Mouse (Mus musculus): ENCODE results near the gene Bola1.
"Not testable (repeated sequence)": the region's sequence is repeated elsewhere in the genome, so short reads cannot be mapped to it uniquely, and the experiment has no call there.

Gene Bola1

DNA sequence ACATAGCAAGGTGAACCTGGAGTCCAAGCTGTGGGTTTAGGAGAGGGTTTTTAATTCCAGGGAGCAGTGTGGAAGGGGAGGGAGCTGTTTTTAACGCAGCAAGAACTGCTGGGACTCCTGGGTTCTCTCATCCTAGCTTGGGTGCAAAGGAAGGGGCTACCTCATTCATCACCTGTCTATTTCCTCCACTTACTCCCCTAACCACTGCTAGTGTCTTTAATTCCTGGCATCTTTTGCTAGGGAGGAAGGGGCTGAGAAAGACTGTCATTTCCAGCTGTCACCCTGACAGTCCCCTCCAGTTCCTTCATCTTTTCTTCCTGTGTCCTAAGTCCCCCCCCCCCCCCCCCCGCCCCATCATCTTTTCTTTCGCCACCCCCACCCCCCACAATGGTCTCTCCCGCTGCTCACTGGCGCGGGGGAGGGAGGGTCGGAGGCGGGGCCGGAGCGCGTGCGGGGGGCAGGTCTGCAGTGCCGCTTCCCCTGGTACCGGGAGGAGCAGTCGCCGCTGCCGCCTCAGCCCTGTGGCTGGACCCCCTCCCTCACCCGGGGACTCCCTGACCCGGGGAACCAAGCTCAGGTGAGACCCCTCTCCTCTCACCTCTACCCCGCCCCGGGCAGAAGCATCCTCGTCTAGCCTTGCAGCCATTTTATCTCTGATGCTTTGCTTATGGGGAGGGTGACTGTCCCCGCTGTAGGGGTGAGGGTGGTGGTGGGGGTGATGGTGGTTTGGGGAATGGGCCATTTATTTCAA, 38.6 kb downstream of the Bola1 start, which contains the start of gene Sv2a:
Gene Sv2a, plus strand, starts transcription at position 425 of the 751 bp plus-strand sequence.
- peak; percentile 70 for DNase-seq (ENCODE audit: low spot score)

- DNase-seq (ENCODE audit: low spot score) = no peak
Observed at GRCm38 (mm10) chr3:96179531-96179930, 40.0 kb downstream of the Bola1 start.

GRCm38 (mm10) chr3:96178902-96179301, 40.6 kb downstream of the Bola1 start:
- no peak for DNase-seq (ENCODE audit: low spot score)

- no peak for DNase-seq (ENCODE audit: low spot score)
Observed at GRCm38 (mm10) chr3:96178427-96178826, 41.1 kb downstream of the Bola1 start.

GRCm38 (mm10) chr3:96175251-96175650, 44.3 kb downstream of the Bola1 start:
- DNase-seq (ENCODE audit: low spot score) = no peak

GRCm38 (mm10) chr3:96174042-96174441, 45.5 kb downstream of the Bola1 start:
- not testable (repeated sequence) for DNase-seq (ENCODE audit: low spot score)

GRCm38 (mm10) chr3:96173185-96173584, 46.3 kb downstream of the Bola1 start:
- DNase-seq (ENCODE audit: low spot score) = no peak

DNA sequence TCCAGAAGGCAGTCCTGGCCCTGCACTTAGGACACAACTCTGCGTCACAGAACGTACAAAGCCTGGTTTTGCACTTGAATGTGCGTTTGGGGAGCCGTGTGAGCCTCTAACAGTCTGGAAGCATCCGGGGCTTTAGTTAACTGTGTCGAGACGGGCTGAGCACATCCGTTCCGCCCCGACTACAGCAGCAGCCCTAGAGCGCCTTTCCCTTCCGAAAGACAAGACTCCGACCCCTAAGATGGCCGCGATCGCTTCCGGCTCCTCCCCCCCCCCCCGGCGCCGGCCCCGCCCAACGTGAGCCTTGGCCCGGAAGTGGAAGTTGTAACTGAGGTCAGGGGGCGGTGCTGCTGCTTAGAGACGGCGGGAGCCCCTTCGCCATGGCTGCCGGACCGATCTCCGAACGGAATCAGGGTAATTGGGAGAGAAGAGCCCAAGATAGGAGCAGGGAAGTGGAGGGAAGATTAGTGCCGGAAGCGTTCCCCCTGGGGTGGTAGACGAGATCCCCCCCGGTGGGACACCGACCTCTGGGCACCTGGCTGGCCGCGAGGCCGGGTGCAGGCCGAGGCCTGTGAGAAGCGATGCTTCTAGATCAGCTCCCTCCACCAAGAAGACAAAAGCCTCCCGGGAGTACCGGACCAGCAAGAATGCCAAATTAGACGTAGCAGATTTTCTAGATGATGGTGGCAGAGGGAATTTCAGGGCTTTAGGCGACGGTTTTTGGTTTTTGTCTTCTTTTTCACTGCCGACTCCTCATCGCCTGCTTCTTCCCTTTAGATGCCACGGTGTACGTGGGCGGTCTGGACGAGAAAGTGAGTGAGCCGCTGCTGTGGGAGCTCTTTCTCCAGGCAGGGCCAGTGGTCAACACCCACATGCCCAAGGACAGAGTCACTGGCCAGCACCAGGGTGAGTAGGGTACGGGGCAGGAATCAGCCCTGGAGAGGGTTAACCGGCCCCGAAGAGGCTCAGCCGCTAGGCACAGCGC, 47.0 kb downstream of the Bola1 start, which contains the start of gene Sf3b4:
Gene Sf3b4, plus strand, starts transcription at position 136 of the 982 bp plus-strand sequence.
- peak; percentile 82 for DNase-seq (ENCODE audit: low spot score)

DNA sequence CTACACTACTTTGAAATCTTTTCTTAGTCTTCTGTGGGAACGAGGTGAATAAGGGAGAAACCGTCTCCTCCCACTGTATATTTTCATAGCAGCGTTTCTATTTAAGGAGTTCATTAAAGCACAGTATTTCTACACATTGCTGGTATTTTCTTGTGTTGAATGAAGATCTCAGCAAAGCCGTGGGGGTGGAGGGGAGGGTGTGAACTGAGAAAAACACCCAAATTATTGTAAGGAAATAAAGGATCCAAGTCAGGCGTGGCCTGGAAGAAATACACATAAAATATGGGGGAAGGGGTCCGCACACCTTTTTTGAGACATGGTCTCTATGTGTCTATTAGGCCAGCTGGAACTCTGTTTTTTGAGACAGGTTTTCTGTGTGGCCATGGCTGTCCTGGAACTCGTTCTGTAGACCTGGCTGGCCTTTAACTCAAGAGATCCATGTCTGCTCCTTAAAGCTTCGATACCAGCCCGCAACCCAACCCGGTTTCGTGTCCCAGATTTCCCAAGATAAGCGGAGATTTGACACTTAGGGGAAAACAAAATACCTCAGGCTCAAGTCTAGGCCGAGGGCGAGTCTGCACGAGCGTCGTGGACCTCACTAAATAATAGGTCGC, 47.8 kb downstream of the Bola1 start:
- DNase-seq (ENCODE audit: low spot score) = no peak

- no peak for DNase-seq (ENCODE audit: low spot score)
Observed at GRCm38 (mm10) chr3:96170976-96171545, 48.4 kb downstream of the Bola1 start.

DNA sequence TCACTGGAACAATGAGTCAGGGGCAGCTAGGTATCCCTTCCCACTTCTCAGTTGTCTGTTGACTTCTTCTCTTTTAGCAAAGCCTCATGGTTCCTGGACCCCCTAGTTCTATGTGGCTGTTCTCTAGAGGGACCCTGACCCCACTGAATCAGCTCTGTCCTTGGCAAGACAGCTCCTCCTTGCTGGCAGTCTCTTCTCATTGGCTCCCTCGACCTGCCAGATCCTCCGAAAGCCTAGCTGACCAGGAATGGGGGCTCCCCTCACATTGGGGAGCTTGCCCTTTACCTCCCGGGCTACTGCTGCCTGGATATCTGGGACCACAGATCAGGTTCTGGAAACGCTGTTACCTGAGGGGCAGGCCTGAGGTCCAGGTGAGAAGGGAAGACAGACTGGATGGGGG, 49.2 kb downstream of the Bola1 start:
- DNase-seq (ENCODE audit: low spot score) = no peak

DNA sequence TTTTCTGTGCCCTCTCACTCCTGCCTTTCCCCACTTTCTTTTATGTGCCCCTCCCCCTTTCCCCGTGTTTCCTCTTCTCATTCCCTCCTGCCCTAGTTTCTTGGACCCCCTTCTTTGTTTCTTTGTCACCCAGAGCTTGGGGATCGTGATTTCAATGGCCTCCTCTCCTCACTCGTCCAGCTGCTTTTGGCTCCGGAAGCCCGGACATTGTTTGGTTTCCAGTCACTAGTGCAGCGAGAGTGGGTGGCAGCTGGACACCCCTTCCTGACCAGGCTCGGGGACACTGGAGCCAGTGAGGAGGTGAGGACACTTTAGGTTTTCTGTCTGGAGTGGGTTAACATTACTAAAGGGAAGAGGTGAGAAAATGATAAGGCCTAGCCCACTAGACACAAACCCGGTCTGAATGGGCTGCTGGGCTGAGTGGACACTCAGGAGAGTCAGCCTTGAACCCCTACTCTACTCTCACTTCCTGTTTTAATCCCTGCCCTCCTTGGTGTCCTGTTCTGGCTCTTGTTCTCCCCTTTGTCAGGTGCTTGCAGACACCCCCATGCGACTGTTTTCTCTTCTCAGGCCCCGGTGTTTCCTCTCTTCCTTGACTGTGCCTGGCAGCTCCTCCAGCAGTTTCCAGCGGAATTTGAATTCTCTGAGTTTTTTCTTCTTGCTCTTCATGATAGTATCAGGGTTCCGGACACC, 50.9 kb downstream of the Bola1 start:
- DNase-seq (ENCODE audit: low spot score) = no peak

DNA sequence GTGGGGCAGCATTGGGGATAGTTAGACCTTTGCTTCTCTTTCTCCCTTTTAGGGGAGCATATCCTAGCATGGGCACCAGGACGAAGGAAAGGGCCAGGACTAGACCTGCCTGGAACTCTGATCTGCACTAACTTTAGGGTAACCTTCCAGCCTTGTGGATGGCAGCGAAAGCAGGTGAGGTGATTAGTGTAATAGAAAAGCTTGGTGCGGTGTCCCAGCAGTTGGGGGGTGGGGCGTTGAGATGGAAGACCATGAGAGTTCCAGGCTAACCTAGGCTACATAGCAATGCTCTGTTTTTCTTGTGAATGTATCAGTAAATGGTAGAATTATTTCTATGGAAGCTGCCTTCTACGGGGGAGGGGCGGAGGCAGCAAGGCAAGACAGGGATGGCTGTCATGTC, 56.5 kb downstream of the Bola1 start:
- no peak for DNase-seq (ENCODE audit: low spot score)

DNA sequence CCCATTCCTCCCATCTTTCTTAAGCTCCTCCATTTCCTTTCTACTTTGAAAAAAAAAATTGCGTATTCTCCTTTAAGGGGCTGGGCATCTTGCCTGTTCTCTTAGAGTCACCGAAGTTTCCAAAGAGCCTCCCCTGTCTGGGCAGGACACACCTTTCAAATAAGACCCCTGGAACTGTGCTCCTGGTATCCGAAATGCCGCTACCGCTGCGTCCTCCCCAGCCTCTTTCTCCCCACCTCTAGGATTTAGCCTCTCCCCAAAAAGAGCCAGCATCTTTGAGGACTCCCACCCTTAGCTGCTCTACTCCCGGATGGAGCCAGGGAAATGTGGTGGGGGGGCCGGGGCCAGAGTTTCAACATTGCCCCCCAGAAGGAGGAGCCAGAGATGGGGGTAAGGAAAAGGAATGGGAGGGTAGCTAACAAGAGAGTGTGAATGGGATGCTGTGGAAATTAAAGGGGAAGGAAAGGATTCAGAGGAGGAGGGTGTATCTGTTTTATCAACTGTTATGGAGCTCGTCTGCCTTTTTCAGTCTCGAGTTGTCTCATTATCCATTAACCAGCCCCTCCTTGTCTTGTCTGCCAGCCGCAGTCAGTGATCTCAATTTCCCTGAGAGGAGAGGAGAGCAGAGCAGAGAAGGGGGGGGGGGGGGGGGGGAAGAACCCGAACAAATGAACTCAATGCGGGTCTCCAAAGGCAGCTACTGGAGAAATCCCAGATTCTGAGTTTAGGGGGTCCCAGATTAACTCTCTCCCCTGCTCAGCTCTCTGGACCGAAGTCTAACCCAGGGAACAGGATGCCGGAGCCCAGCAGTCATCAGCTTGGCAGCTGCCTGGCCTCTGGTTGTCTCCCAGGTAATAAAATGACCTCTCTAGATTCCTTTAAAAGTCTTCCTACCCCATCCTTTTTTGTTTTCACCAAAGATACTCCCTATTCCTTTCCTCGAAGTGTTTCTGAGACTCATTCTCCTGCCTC, 57.4 kb downstream of the Bola1 start, which contains the start of gene Mtmr11:
Gene Mtmr11, plus strand, starts transcription at position 136 of the 972 bp plus-strand sequence.
- DNase-seq (ENCODE audit: low spot score) = no peak

- no peak for DNase-seq (ENCODE audit: low spot score)
Observed at GRCm38 (mm10) chr3:96160803-96161516, 58.5 kb downstream of the Bola1 start.

DNA sequence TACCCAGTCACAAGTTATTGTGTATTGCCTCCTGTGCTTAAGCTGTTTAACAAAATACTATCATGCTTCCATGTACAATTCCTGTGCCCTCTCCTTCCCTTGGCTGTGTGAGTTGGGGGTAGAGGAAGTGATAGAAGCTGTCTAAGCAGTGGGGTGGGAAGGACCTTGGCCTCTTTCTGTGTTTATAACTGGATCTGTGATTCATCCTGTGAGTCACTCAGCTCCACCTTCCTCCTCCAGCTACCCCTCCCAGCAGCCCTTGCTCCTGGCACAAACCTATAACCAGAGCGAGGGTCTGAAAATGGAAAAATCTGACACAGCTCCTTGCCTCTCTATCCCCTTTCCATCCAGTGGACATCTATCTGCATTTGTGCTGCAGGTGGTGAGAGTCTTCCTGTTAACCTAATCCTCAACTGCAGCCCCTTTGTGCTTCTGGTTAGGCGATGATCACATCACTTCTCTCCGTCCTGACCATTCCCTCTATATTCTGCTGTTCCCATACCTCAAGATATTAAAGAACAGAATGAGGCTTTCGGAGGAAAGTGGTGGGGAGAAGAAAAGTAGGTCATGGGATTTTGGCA, 59.2 kb downstream of the Bola1 start:
- peak; percentile 49 for DNase-seq (ENCODE audit: low spot score)

DNA sequence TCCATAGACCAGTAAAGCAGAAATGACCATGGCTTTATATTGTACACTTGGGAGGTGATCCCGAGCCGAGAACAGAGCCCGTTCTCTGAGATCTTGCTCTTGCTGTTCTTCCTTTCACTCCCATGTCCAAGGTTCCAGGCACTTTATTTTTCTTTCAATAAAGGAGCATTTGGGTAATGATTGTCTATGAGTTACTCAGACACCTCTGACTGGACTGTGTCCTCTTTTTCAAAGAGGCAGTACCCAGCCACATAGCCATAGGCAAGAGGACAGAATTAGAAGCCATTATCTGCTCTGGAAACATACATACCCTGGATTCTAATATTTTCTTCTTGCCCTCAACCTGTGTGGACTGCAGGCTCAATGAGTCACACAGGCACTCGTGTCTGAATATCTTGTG, 59.7 kb downstream of the Bola1 start:
- no peak for DNase-seq (ENCODE audit: low spot score)

DNA sequence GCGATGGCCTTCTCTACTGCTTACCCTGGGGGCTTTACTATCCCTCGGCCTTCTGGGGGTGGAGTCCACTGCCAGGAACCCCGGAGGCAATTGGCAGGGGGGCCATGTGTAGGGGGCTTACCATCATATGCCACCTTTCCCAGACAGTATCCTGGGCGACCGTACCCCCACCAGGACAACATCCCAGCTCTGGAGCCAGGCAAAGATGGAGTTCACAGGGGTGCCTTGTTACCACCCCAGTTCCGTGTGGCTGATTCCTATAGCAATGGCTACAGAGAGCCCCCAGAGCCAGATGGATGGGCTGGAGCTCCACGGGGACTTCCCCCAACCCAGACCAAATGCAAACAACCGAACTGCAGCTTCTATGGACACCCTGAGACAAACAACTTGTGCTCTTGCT, 64.0 kb downstream of the Bola1 start:
- DNase-seq (ENCODE audit: low spot score) = no peak

DNA sequence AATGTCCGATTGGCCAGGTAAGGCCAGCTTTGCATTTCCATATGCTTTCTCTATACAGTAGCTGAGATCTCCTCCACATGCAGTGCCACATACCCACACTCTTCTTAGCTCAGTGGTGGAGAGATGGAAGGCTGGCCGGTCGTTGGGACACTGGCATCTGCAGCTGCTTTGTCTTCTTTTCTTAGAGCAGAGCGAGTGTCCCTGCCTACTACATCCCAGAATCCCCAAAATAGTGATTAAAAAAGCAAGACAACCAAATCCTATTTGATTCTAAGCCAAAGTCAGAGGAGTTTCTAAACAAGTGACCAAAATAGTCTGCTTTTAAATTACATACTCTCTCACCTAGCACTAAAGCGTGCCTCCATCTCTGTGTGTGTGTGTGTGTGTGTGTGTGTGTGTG, 66.9 kb downstream of the Bola1 start:
- DNase-seq (ENCODE audit: low spot score) = no peak
